Mouse (Mus musculus): ENCODE measurements around the gene Asb15.

GRCm38 (mm10) chr6:24619285-24620045, 91.5 kb downstream of the Asb15 start:
- TF ChIP-seq ZMIZ1 (IDR thresholded peaks at IDR 0.05; ENCODE audit: low read depth, low read length) (no peak), NRF1 (IDR thresholded peaks at IDR 0.05; ENCODE audit: insufficient read depth, low read depth, low read length, poor library complexity, severe bottlenecking) (no peak), EP300 (IDR thresholded peaks at IDR 0.05; ENCODE audit: low read depth in 1 of 2, low read length in 2 of 2) (no peak), CTCF (IDR thresholded peaks at IDR 0.05 in 2 of 3, conservative IDR thresholded peaks at IDR 0.05 in 1 of 3; ENCODE audit: control insufficient read depth in 1 of 3, insufficient read depth in 1 of 3, low read depth in 2 of 3, low read length in 3 of 3, poor library complexity in 1 of 3, severe bottlenecking in 1 of 3) (no peak), MEF2A (IDR thresholded peaks at IDR 0.05; ENCODE audit: extremely low read depth, insufficient replicate concordance, low read depth, low read length, poor library complexity, severe bottlenecking) (no peak), ZC3H11A (IDR thresholded peaks at IDR 0.05; ENCODE audit: low read depth, low read length) (no peak)
